Mouse (Mus musculus): Measurements from ENCODE around the gene Timm8b. TPM values are rescaled to one million over a fixed set of nuclear protein-coding genes. Genes with fewer than 3 reads are reported as not detected.

Gene Timm8b
- total and polyA plus RNA-seq, 3 experiments: 119 to 244 (median 160) TPM

DNA sequence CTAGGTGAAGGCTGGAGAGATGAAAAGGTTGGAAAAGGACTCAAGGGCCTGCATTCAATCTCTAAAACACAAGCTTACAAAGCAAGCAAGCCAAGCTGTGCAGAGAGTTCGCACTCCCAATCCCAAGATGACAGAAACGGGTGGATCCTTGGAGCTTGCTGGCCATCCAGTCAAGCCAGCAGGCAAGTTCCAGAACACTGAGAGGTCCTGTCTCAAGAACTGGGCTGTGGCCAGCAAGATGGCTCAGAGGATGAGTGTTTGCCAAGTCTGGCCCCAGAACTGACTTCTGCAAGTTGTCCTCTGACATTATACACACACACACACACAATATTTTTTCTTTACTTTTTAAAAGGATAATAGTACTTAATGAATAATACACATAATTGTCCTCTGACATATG is 35.8 kb upstream of the Timm8b start:
- H3K9ac ChIP-seq (ENCODE audit: insufficient read depth, low read depth): no peak overlapping the region
- H3K79me2 ChIP-seq (replicated peaks; ENCODE audit: control insufficient read depth, extremely low read depth, insufficient read depth, poor library complexity, severe bottlenecking): no peaks in the 10 kb centered on the region
- no peak overlapping the region for H3K4me3 ChIP-seq (replicated peaks in 1 of 3; ENCODE audit: low read depth in 2 of 3, low read length in 2 of 3, poor library complexity in 1 of 3)
- no peaks in the 10 kb centered on the region for H3K36me3 ChIP-seq (replicated peaks in 1 of 2; ENCODE audit: control insufficient read depth in 1 of 2, insufficient read depth in 1 of 2, low read length in 1 of 2)
- in situ Hi-C loops (cut with MboI; ENCODE audit: low pct_ligation_motif_present, low pct_unique_long_range_greater_than_20kb, low sequenced_read_pairs) (no loop called here), dilution Hi-C loops (cut with MboI; ENCODE audit: extremely low pct_ligation_motif_present, extremely low pct_unique_long_range_greater_than_20kb, low sequenced_read_pairs) (no loop called here)
- TF ChIP-seq RCOR1 (conservative IDR thresholded peaks at IDR 0.05; ENCODE audit: low read depth, low read length) (no peak), BHLHE40 (IDR thresholded peaks at IDR 0.05; ENCODE audit: low read depth, low read length) (no peak), KAT2A (IDR thresholded peaks at IDR 0.05; ENCODE audit: insufficient replicate concordance, low read length) (no peak), POLR2A (IDR thresholded peaks at IDR 0.05; ENCODE audit: low read depth, low read length) (no peak), CHD1 (IDR thresholded peaks at IDR 0.05; ENCODE audit: low read depth, low read length) (no peak)
- H3K4me1 ChIP-seq (ENCODE audit: control insufficient read depth in 1 of 2, insufficient read depth in 2 of 2): no peaks in the 10 kb centered on the region
- no peak overlapping the region for H3K4me2 ChIP-seq (ENCODE audit: insufficient read depth, low read depth, poor library complexity, severe bottlenecking)
- H3K9me3 ChIP-seq (replicated peaks; ENCODE audit: low read length): no peaks in the 10 kb centered on the region
- DNase-seq (ENCODE audit: extremely low read depth): no peak
- no peaks in the 10 kb centered on the region for H3K27me3 ChIP-seq (replicated peaks)
- H3K27ac ChIP-seq (ENCODE audit: insufficient read depth, low read depth): no peak overlapping the region

- dilution Hi-C loops (cut with MboI; ENCODE audit: extremely low pct_ligation_motif_present, extremely low pct_unique_long_range_greater_than_20kb, low sequenced_read_pairs): no loop called here
- no peak for DNase-seq (ENCODE audit: extremely low read depth)
- H3K79me2 ChIP-seq (replicated peaks; ENCODE audit: control insufficient read depth, extremely low read depth, insufficient read depth, poor library complexity, severe bottlenecking): no peaks in the 10 kb centered on the region
- no peak for TF ChIP-seq USF1 (IDR thresholded peaks at IDR 0.05; ENCODE audit: low read depth, low read length)
- no peak for TF ChIP-seq TCF12 (IDR thresholded peaks at IDR 0.05; ENCODE audit: low read depth, low read length)
- no peak for TF ChIP-seq CHD2 (IDR thresholded peaks at IDR 0.05; ENCODE audit: low read length)
- no peak for TF ChIP-seq JUN (IDR thresholded peaks at IDR 0.05; ENCODE audit: insufficient read depth, low read depth, low read length)
- TF ChIP-seq MAX (IDR thresholded peaks at IDR 0.05; ENCODE audit: low read length): no peak
- TF ChIP-seq JUND (conservative IDR thresholded peaks at IDR 0.05; ENCODE audit: low read depth, low read length): no peak
- TF ChIP-seq BHLHE40 (IDR thresholded peaks at IDR 0.05; ENCODE audit: low read depth, low read length): no peak
- H3K9ac ChIP-seq (ENCODE audit: insufficient read depth, low read depth): no peak overlapping the region
- no peaks in the 10 kb centered on the region for H3K27me3 ChIP-seq (replicated peaks)
- no peak overlapping the region for H3K4me2 ChIP-seq (ENCODE audit: insufficient read depth, low read depth, poor library complexity, severe bottlenecking)
- H3K36me3 ChIP-seq (replicated peaks in 1 of 2; ENCODE audit: control insufficient read depth in 1 of 2, insufficient read depth in 1 of 2, low read length in 1 of 2): no peaks in the 10 kb centered on the region
- no peak overlapping the region for H3K4me3 ChIP-seq (replicated peaks in 1 of 3; ENCODE audit: low read depth in 2 of 3, low read length in 2 of 3, poor library complexity in 1 of 3)
- H3K4me1 ChIP-seq (ENCODE audit: control insufficient read depth in 1 of 2, insufficient read depth in 2 of 2): no peaks in the 10 kb centered on the region
- H3K9me3 ChIP-seq (replicated peaks; ENCODE audit: low read length): no peaks in the 10 kb centered on the region
- in situ Hi-C loops (cut with MboI; ENCODE audit: low pct_ligation_motif_present, low pct_unique_long_range_greater_than_20kb, low sequenced_read_pairs): no loop called here
- no peak overlapping the region for H3K27ac ChIP-seq (ENCODE audit: insufficient read depth, low read depth)
Observed at GRCm38 (mm10) chr9:50569599-50570525, 33.8 kb upstream of the Timm8b start.

DNA sequence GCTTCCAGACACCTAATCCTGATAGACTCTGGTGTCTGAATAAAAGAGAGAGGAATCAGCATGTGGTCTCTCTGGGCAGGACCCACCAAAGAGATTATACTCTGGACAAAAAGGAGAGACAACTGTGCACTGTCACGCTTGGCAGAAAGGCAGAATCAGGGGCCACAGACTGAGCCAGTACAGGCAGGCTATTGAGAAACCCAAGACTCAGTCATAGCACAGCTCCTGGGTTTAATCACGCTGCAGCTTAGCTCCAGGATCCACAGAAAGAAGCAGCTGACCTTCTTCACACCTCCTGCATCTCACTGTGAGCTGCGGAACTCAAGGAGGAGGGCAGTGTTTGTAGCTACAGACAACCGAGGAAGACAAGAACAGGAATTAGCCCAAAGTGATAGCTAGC is 23.3 kb upstream of the Timm8b start:
- no peak for TF ChIP-seq RCOR1 (conservative IDR thresholded peaks at IDR 0.05; ENCODE audit: low read depth, low read length)
- no peak for TF ChIP-seq MXI1 (IDR thresholded peaks at IDR 0.05; ENCODE audit: low read depth, low read length)
- H3K27me3 ChIP-seq (replicated peaks): no peaks in the 10 kb centered on the region
- H3K4me3 ChIP-seq (replicated peaks in 1 of 3; ENCODE audit: low read depth in 2 of 3, low read length in 2 of 3, poor library complexity in 1 of 3): no peak overlapping the region
- in situ Hi-C loops (cut with MboI; ENCODE audit: low pct_ligation_motif_present, low pct_unique_long_range_greater_than_20kb, low sequenced_read_pairs) (no loop called here), dilution Hi-C loops (cut with MboI; ENCODE audit: extremely low pct_ligation_motif_present, extremely low pct_unique_long_range_greater_than_20kb, low sequenced_read_pairs) (no loop called here)
- H3K9ac ChIP-seq (ENCODE audit: insufficient read depth, low read depth): no peak overlapping the region
- H3K9me3 ChIP-seq (replicated peaks; ENCODE audit: low read length): no peaks in the 10 kb centered on the region
- peaks cover 0 to 3% of the 10 kb centered on the region in 2 experiments; a peak in 1 of 4 replicates for H3K4me1 ChIP-seq (ENCODE audit: control insufficient read depth in 1 of 2, insufficient read depth in 2 of 2)
- H3K27ac ChIP-seq (ENCODE audit: insufficient read depth, low read depth): no peak overlapping the region
- no peaks in the 10 kb centered on the region for H3K36me3 ChIP-seq (replicated peaks in 1 of 2; ENCODE audit: control insufficient read depth in 1 of 2, insufficient read depth in 1 of 2, low read length in 1 of 2)
- no peak overlapping the region for H3K4me2 ChIP-seq (ENCODE audit: insufficient read depth, low read depth, poor library complexity, severe bottlenecking)
- DNase-seq (ENCODE audit: extremely low read depth): no peak
- no peaks in the 10 kb centered on the region for H3K79me2 ChIP-seq (replicated peaks; ENCODE audit: control insufficient read depth, extremely low read depth, insufficient read depth, poor library complexity, severe bottlenecking)
